ENCODE assay signal across 8 mouse cellular contexts in genomic region chr10:13500473-13500872, GRCm38 (mm10). TPM values are rescaled to one million over a fixed set of nuclear protein-coding genes. Genes with fewer than 3 reads are reported as not detected.
DNase-seq lines count a peak whose midpoint lies in the region; ATAC-seq lines count a peak whose summit lies in the region.

No protein-coding gene starts in this region.

- H3K9me3 ChIP-seq in forebrain, embryonic 15.5 days, result no peaks in the 10 kb centered on the region
- H3K9me3 ChIP-seq in limb, embryonic 15.5 days, result no peaks in the 10 kb centered on the region
- no peaks in the 10 kb centered on the region for H3K9me3 ChIP-seq in neural tube, embryonic 14.5 days (ENCODE audit: control insufficient read depth, low read length)

- H3K4me1 ChIP-seq in forebrain, embryonic 15.5 days, result peaks cover 8% of the 10 kb centered on the region
- H3K4me1 ChIP-seq in limb, embryonic 15.5 days, result peaks cover 11% of the 10 kb centered on the region; the same call in 1 of the 2 replicates
- H3K4me1 ChIP-seq in neural tube, embryonic 14.5 days (ENCODE audit: control insufficient read depth, insufficient read depth, low read length), result no peaks in the 10 kb centered on the region

- H3K27me3 ChIP-seq in forebrain, embryonic 15.5 days, result no peaks in the 10 kb centered on the region
- no peaks in the 10 kb centered on the region for H3K27me3 ChIP-seq in limb, embryonic 15.5 days
- H3K27me3 ChIP-seq in neural tube, embryonic 14.5 days (ENCODE audit: control insufficient read depth, insufficient read depth, low read length), result no peaks in the 10 kb centered on the region

- no peaks in the 10 kb centered on the region for H3K36me3 ChIP-seq in forebrain, embryonic 15.5 days
- H3K36me3 ChIP-seq in limb, embryonic 15.5 days, result peaks cover 7% of the 10 kb centered on the region; the same call in 1 of the 2 replicates
- no peaks in the 10 kb centered on the region for H3K36me3 ChIP-seq in neural tube, embryonic 14.5 days (ENCODE audit: control insufficient read depth, insufficient read depth, low read length)

- peak overlapping the region; percentile 85 for H3K4me2 ChIP-seq in forebrain, embryonic 15.5 days (replicated peaks)
- H3K4me2 ChIP-seq in limb, embryonic 15.5 days, result peak overlapping the region; percentile 88
- H3K4me2 ChIP-seq in neural tube, embryonic 14.5 days (ENCODE audit: low read depth, low read length), result peak overlapping the region; percentile 72

- DNase-seq in cerebellum, adult 9-10 months, result peak; percentile 13
- DNase-seq in cerebellum, postnatal 25 days, result no peak
- DNase-seq in layer of hippocampus, postnatal 10 days (ENCODE audit: low spot score in 2 of 2), result no peak
- no peak for DNase-seq in adipocyte (ENCODE audit: low spot score)

- peak; percentile 3 for ATAC-seq in CD4-positive, CD25-positive, alpha-beta regulatory T cell, adult 4 months
- ATAC-seq in forebrain, embryonic 15.5 days (replicated peaks), result 0 out of 2 replicates have a peak, but pooled peaks have one; percentile 7
- ATAC-seq in limb, embryonic 15.5 days (ENCODE audit: insufficient number of reproducible peaks, low FRiP score, low TSS enrichment, low read depth), result no peak
- ATAC-seq in neural tube, embryonic 14.5 days (ENCODE audit: low read depth), result no peak

- no peak overlapping the region for H3K27ac ChIP-seq in forebrain, embryonic 15.5 days (replicated peaks)
- no peak overlapping the region for H3K27ac ChIP-seq in limb, embryonic 15.5 days
- no peak overlapping the region for H3K27ac ChIP-seq in neural tube, embryonic 14.5 days (ENCODE audit: low read depth, low read length)

- 52% methylated on average over 9 of the region's 9 CpGs for WGBS in forebrain, embryonic 15.5 days
- 49% methylated on average over 9 of the region's 9 CpGs for WGBS in limb, embryonic 15.5 days
- WGBS in neural tube, embryonic 14.5 days, result 48% methylated on average over 9 of the region's 9 CpGs

- peak overlapping the region; percentile 57 for H3K4me3 ChIP-seq in forebrain, embryonic 15.5 days
- H3K4me3 ChIP-seq in limb, embryonic 15.5 days, result peak overlapping the region; percentile 60
- H3K4me3 ChIP-seq in neural tube, embryonic 14.5 days (ENCODE audit: low read depth, low read length), result peak overlapping the region; percentile 61

- peak overlapping the region; percentile 58 for H3K9ac ChIP-seq in forebrain, embryonic 15.5 days (replicated peaks)
- no peak overlapping the region for H3K9ac ChIP-seq in limb, embryonic 15.5 days
- H3K9ac ChIP-seq in neural tube, embryonic 14.5 days (replicated peaks; ENCODE audit: low read depth, low read length), result peak overlapping the region; percentile 76

RNA-seq across cellular contexts. Expression of gene Fuca2, which starts 1.1 kb away (rescaled TPM):
- 10 to 100 TPM; 59.1 to 63.2 TPM for polyA plus RNA-seq in CD4-positive, CD25-positive, alpha-beta regulatory T cell, adult 4 months (2017; shearing (Covaris generic))
- 19.7 and 21.8 TPM in 2 replicates for polyA plus RNA-seq in forebrain, embryonic 15.5 days (2015; fragmentation: Nextera tagmentation; extraction: Ambion mirVana)
- 64.0 and 64.6 TPM in 2 replicates for polyA plus RNA-seq in limb, embryonic 15.5 days (2015; fragmentation: Nextera tagmentation; extraction: Ambion mirVana)
- 46.3 and 47.5 TPM in 2 replicates for polyA plus RNA-seq in neural tube, embryonic 14.5 days (2014; fragmentation: Nextera tagmentation; extraction: Ambion mirVana)
- total RNA-seq in layer of hippocampus, postnatal 10 days (2021), result 10 to 100 TPM; 42.4 to 43.0 TPM

RNA-seq across cellular contexts. Expression of gene Phactr2, which starts 26.3 kb away (rescaled TPM):
- polyA plus RNA-seq in CD4-positive, CD25-positive, alpha-beta regulatory T cell, adult 4 months (2017; shearing (Covaris generic)), result 1 to 10 TPM; 2.3 to 3.2 TPM
- polyA plus RNA-seq in forebrain, embryonic 15.5 days (2015; fragmentation: Nextera tagmentation; extraction: Ambion mirVana), result 8.4 TPM in 2 replicates
- 25.5 and 29.3 TPM in 2 replicates for polyA plus RNA-seq in limb, embryonic 15.5 days (2015; fragmentation: Nextera tagmentation; extraction: Ambion mirVana)
- 7.5 and 11.3 TPM in 2 replicates for polyA plus RNA-seq in neural tube, embryonic 14.5 days (2014; fragmentation: Nextera tagmentation; extraction: Ambion mirVana)
- total RNA-seq in layer of hippocampus, postnatal 10 days (2021), result 10 to 100 TPM; 23.1 to 24.5 TPM

RNA-seq across cellular contexts. Expression of gene Adat2, which starts 52.2 kb away (rescaled TPM):
- polyA plus RNA-seq in CD4-positive, CD25-positive, alpha-beta regulatory T cell, adult 4 months (2017; shearing (Covaris generic)), result 1 to 10 TPM; 2.4 to 2.8 TPM
- polyA plus RNA-seq in forebrain, embryonic 15.5 days (2015; fragmentation: Nextera tagmentation; extraction: Ambion mirVana), result 2.0 and 2.2 TPM in 2 replicates
- 3.5 and 3.9 TPM in 2 replicates for polyA plus RNA-seq in limb, embryonic 15.5 days (2015; fragmentation: Nextera tagmentation; extraction: Ambion mirVana)
- polyA plus RNA-seq in neural tube, embryonic 14.5 days (2014; fragmentation: Nextera tagmentation; extraction: Ambion mirVana), result 2.2 and 2.4 TPM in 2 replicates
- total RNA-seq in layer of hippocampus, postnatal 10 days (2021), result 1 to 10 TPM; 8.8 to 9.4 TPM

RNA-seq across cellular contexts. Expression of gene Pex3, which starts 52.5 kb away (rescaled TPM):
- polyA plus RNA-seq in CD4-positive, CD25-positive, alpha-beta regulatory T cell, adult 4 months (2017; shearing (Covaris generic)), result 10 to 100 TPM; 28.5 to 29.6 TPM
- 29.3 and 30.7 TPM in 2 replicates for polyA plus RNA-seq in forebrain, embryonic 15.5 days (2015; fragmentation: Nextera tagmentation; extraction: Ambion mirVana)
- 27.8 and 28.5 TPM in 2 replicates for polyA plus RNA-seq in limb, embryonic 15.5 days (2015; fragmentation: Nextera tagmentation; extraction: Ambion mirVana)
- polyA plus RNA-seq in neural tube, embryonic 14.5 days (2014; fragmentation: Nextera tagmentation; extraction: Ambion mirVana), result 31.9 and 37.5 TPM in 2 replicates
- total RNA-seq in layer of hippocampus, postnatal 10 days (2021), result 10 to 100 TPM; 24.5 to 28.3 TPM

Comparison
In these comparisons a context has a peak if more than half of its experiments do, and no peak if none do; other contexts are left out.
1. ATAC-seq: peak in CD4-positive, CD25-positive, alpha-beta regulatory T cell, adult 4 months (single experiment) and forebrain, embryonic 15.5 days (single experiment); none in limb, embryonic 15.5 days (single experiment) and neural tube, embryonic 14.5 days (single experiment).
2. Peak in every context shown above with its lines, with median percentiles within 50 percentile points of each other: H3K4me2 ChIP-seq and H3K4me3 ChIP-seq.